In genomic region chr3:46324925-46325324, GRCm38 (mm10) we compare ENCODE assay signal across 17 mouse cellular contexts.
"Had no signal": no experiment of that assay in that cellular context is flagged by ENCODE, and none has a peak within 500 bp of the region (broad histone marks: within the 10 kb centered on the region; RNA-seq: fewer than 3 reads in every experiment).

No protein-coding gene starts in this region.

- H3K9ac ChIP-seq: lung, embryonic 14.5 days; midbrain, embryonic 12.5 days; neural tube, embryonic 13.5 days; neural tube, embryonic 15.5 days had no signal

- H3K27me3 ChIP-seq: midbrain, embryonic 12.5 days; neural tube, embryonic 13.5 days; neural tube, embryonic 15.5 days had no signal

- H3K9me3 ChIP-seq: midbrain, embryonic 10.5 days; midbrain, embryonic 12.5 days; neural tube, embryonic 15.5 days had no signal

- H3K4me3 ChIP-seq: midbrain, embryonic 10.5 days; midbrain, embryonic 12.5 days; myocyte; neural tube, embryonic 13.5 days; neural tube, embryonic 15.5 days had no signal

- ATAC-seq: midbrain, embryonic 16.5 days had no signal

- H3K4me1 ChIP-seq: midbrain, embryonic 10.5 days; midbrain, embryonic 12.5 days; neural tube, embryonic 13.5 days; neural tube, embryonic 15.5 days had no signal

- H3K36me3 ChIP-seq: midbrain, embryonic 10.5 days; midbrain, embryonic 12.5 days; neural tube, embryonic 13.5 days; neural tube, embryonic 15.5 days had no signal

- DNase-seq: lung, adult 18-20 months; lung, embryonic 14.5 days; lung, postnatal 10 days; lung, postnatal 4 days; midbrain, embryonic 14.5 days; retina, postnatal 1 day; right cerebral cortex, postnatal 14 days; spleen, adult 18-20 months; thymus, adult 18-20 months; thymus, postnatal 14 days; thymus, postnatal 36 days had no signal

- H3K27ac ChIP-seq: midbrain, embryonic 10.5 days; midbrain, embryonic 12.5 days; neural tube, embryonic 13.5 days; neural tube, embryonic 15.5 days had no signal

- H3K4me2 ChIP-seq: lung, embryonic 14.5 days; midbrain, embryonic 12.5 days; neural tube, embryonic 13.5 days; neural tube, embryonic 15.5 days had no signal
